Mouse (Mus musculus): ENCODE data around the gene Adam12.

Adam12 gene

GRCm38 (mm10) chr7:134150305-134150704 is 81.6 kb downstream of the Adam12 start:
- DNase-seq (ENCODE audit: low read depth), result no peak

GRCm38 (mm10) chr7:134149351-134149750 is 82.6 kb downstream of the Adam12 start:
- DNase-seq (ENCODE audit: low read depth), result no peak

- DNase-seq (ENCODE audit: low read depth), result no peak
Measured at GRCm38 (mm10) chr7:134147561-134147960, 84.4 kb downstream of the Adam12 start.

- no peak for DNase-seq (ENCODE audit: low read depth)
Measured at GRCm38 (mm10) chr7:134146821-134147220, 85.1 kb downstream of the Adam12 start.

- no peak for DNase-seq (ENCODE audit: low read depth)
Measured at GRCm38 (mm10) chr7:134144111-134144510, 87.8 kb downstream of the Adam12 start.

GRCm38 (mm10) chr7:134139291-134139949 is 92.5 kb downstream of the Adam12 start:
- DNase-seq (ENCODE audit: low read depth), result no peak

GRCm38 (mm10) chr7:134132323-134132722 is 99.6 kb downstream of the Adam12 start:
- no peak for DNase-seq (ENCODE audit: low read depth)

GRCm38 (mm10) chr7:134128087-134128522 is 103.8 kb downstream of the Adam12 start:
- no peak for DNase-seq (ENCODE audit: low read depth)

- no peak for DNase-seq (ENCODE audit: low read depth)
Measured at GRCm38 (mm10) chr7:134121397-134121796, 110.5 kb downstream of the Adam12 start.

GRCm38 (mm10) chr7:134115438-134115837 is 116.5 kb downstream of the Adam12 start:
- no peak for DNase-seq (ENCODE audit: low read depth)

- no peak for DNase-seq (ENCODE audit: low read depth)
Measured at GRCm38 (mm10) chr7:134114311-134115188, 117.4 kb downstream of the Adam12 start.

- no peak for DNase-seq (ENCODE audit: low read depth)
Measured at GRCm38 (mm10) chr7:134113829-134114228, 118.1 kb downstream of the Adam12 start.

- no peak for DNase-seq (ENCODE audit: low read depth)
Measured at GRCm38 (mm10) chr7:134110116-134110515, 121.8 kb downstream of the Adam12 start.

- DNase-seq (ENCODE audit: low read depth), result no peak
Measured at GRCm38 (mm10) chr7:134107849-134108248, 124.1 kb downstream of the Adam12 start.

- DNase-seq (ENCODE audit: low read depth), result no peak
Measured at GRCm38 (mm10) chr7:134099010-134099409, 132.9 kb downstream of the Adam12 start.

- no peak for DNase-seq (ENCODE audit: low read depth)
Measured at GRCm38 (mm10) chr7:134097861-134098260, 134.1 kb downstream of the Adam12 start.

GRCm38 (mm10) chr7:134093871-134094270 is 138.1 kb downstream of the Adam12 start:
- no peak for DNase-seq (ENCODE audit: low read depth)

- no peak for DNase-seq (ENCODE audit: low read depth)
Measured at GRCm38 (mm10) chr7:134090764-134091163, 141.2 kb downstream of the Adam12 start.

- DNase-seq (ENCODE audit: low read depth), result no peak
Measured at GRCm38 (mm10) chr7:134090256-134090655, 141.7 kb downstream of the Adam12 start.

- DNase-seq (ENCODE audit: low read depth), result no peak
Measured at GRCm38 (mm10) chr7:134088548-134089347, 143.2 kb downstream of the Adam12 start.

GRCm38 (mm10) chr7:134085396-134085795 is 146.6 kb downstream of the Adam12 start:
- no peak for DNase-seq (ENCODE audit: low read depth)

GRCm38 (mm10) chr7:134084926-134085325 is 147.0 kb downstream of the Adam12 start:
- DNase-seq (ENCODE audit: low read depth), result no peak
